Mouse (Mus musculus) liver, embryonic 14.5 days (tissue): ENCODE measurements around the gene Dok1. TPM values are rescaled to one million over a fixed set of nuclear protein-coding genes. Genes with fewer than 3 reads are reported as not detected.
A peak's percentile ranks its signal among the peaks of the same experiment; 100 is the strongest.

Source experiments
- ATAC-seq: fragments of 200-750 bp; cut with Nextera tagmentation; 2 replicates; pipeline ENCODE4 v1.8.0; 2017; ENCODE audit warnings: moderate number of reproducible peaks, mild to moderate bottlenecking, moderate library complexity; ENCODE audit not compliant: insufficient read depth
- DNase-seq, 3 experiments: peaks; one replicate each; pipeline ENCODE4 v3.0.0-alpha.2; 2012 to 2013; ENCODE audit warnings: low read depth in 3 of 3, low spot score in 3 of 3
- H3K27ac ChIP-seq: fragments of 300-500 bp; sonication (generic); 2 replicates; pipeline ENCODE4 v1.5.1; 2014; ENCODE audit warnings: moderate library complexity, mild to moderate bottlenecking, control low read depth, inconsistent platforms
- H3K27me3 ChIP-seq: fragments of 300-500 bp; sonication (generic); 2 replicates; pipeline ENCODE4 v1.6.1; 2014; ENCODE audit warnings: mild to moderate bottlenecking, low read length, moderate library complexity; ENCODE audit not compliant: control insufficient read depth, insufficient read depth
- H3K36me3 ChIP-seq: fragments of 300-500 bp; sonication (generic); replicated peaks from 2 replicates; pipeline ENCODE4 v1.6.1; 2014; ENCODE audit warnings: low read depth; ENCODE audit not compliant: control insufficient read depth, insufficient read depth
- H3K4me1 ChIP-seq, 2 experiments: fragments of 200-500 bp in 1 of 2; fragments of 300-500 bp in 1 of 2; sonication (generic) in 1 of 2; replicated peaks; 2 replicates each; pipeline ENCODE4 v1.6.1; 2012 to 2014; ENCODE audit warnings: antibody characterized with exemption in 1 of 2, inconsistent platforms in 1 of 2, low read length in 1 of 2; ENCODE audit not compliant: control insufficient read depth in 2 of 2, insufficient read depth in 2 of 2
- H3K4me2 ChIP-seq: fragments of 300-500 bp; sonication (generic); 2 replicates; pipeline ENCODE4 v1.6.1; 2014; ENCODE audit warnings: low read depth, mild to moderate bottlenecking, control low read depth, moderate library complexity
- H3K4me3 ChIP-seq, 2 experiments: fragments of 200-500 bp in 1 of 2; fragments of 300-500 bp in 1 of 2; sonication (generic) in 1 of 2; 2 replicates each; pipeline ENCODE4 v1.5.1; 2012 to 2014; ENCODE audit warnings: low read depth in 2 of 2, low read length in 2 of 2, mild to moderate bottlenecking in 2 of 2, control low read depth in 1 of 2, inconsistent platforms in 1 of 2, moderate library complexity in 1 of 2; ENCODE audit not compliant: insufficient read depth in 1 of 2
- H3K9ac ChIP-seq: fragments of 300-500 bp; sonication (generic); replicated peaks from 2 replicates; pipeline ENCODE4 v1.6.1; 2014; ENCODE audit warnings: mild to moderate bottlenecking, control low read depth, moderate library complexity
- H3K9me3 ChIP-seq: fragments of 300-500 bp; sonication (generic); 2 replicates; pipeline ENCODE4 v1.6.1; 2016; ENCODE audit warnings: low read length, mixed read lengths; ENCODE audit not compliant: control insufficient read depth
- CTCF ChIP-seq: IDR thresholded peaks from 2 replicates; pipeline ENCODE4 v1.5.1; 2016; ENCODE audit warnings: antibody characterized with exemption, low read depth, control low read depth
- EP300 ChIP-seq: IDR thresholded peaks from 2 replicates; pipeline ENCODE4 v1.6.1; 2016; ENCODE audit warnings: antibody characterized with exemption, low read depth
- WGBS: fragments of 180-500 bp; shearing (Covaris S2); extraction: QIAGEN DNeasy Blood & Tissue Kit; methylation state at CpG from one replicate; pipeline ENCODE4 v1.1.7; 2014; ENCODE audit not compliant: insufficient replicate concordance; 5-methylcytosine and 5-hydroxymethylcytosine counted together
- polyA plus RNA-seq, 2 experiments: library from polyadenylated mRNA; depleted of rRNA in 1 of 2; stranded (reverse) in 1 of 2; unstranded in 1 of 2; fragments of >200 nt; fragmentation: Nextera tagmentation in 1 of 2; extraction: Ambion mirVana in 1 of 2; gene quantifications; 2 replicates each; pipeline versions ENCODE4 v1.2.1 to v1.2.3; 2012 to 2014

The Dok1 gene
- polyA plus RNA-seq, 2 experiments, result 12.7 to 14.9 TPM

- no peak overlapping the region for H3K27ac ChIP-seq
- DNase-seq (no peak), ATAC-seq (no peak)
- H3K9ac ChIP-seq, result no peak overlapping the region
- no peaks in the 10 kb centered on the region for H3K36me3 ChIP-seq
- H3K9me3 ChIP-seq, result no peaks in the 10 kb centered on the region
- peak overlapping the region in 1 of 2 experiments; percentile 16; a peak in 2 of 4 replicates for H3K4me3 ChIP-seq
- H3K4me1 ChIP-seq, result no peaks in the 10 kb centered on the region
- 2% methylated on average over 81 of the region's 81 CpGs for WGBS
- H3K27me3 ChIP-seq, result peaks cover 98% of the 10 kb centered on the region
- TF ChIP-seq CTCF (no peak), EP300 (no peak)
- H3K4me2 ChIP-seq, result peak overlapping the region; percentile 31
Observed at GRCm38 (mm10) chr6:83068706-83069487, 35.6 kb upstream of the Dok1 start.

- WGBS, result 15% methylated on average over 8 of the region's 8 CpGs
- TF ChIP-seq CTCF, result no peak
- no peak for TF ChIP-seq EP300
- Histone ChIP-seq H3K4me2 (peak overlapping the region; percentile 31), H3K4me1 (no peaks in the 10 kb centered on the region), H3K9ac (no peak overlapping the region), H3K36me3 (no peaks in the 10 kb centered on the region), H3K27me3 (peaks cover 99% of the 10 kb centered on the region), H3K4me3 (peak overlapping the region in 1 of 2 experiments; percentile 16; a peak in 2 of 4 replicates), H3K9me3 (no peaks in the 10 kb centered on the region), H3K27ac (no peak overlapping the region)
- ATAC-seq (no peak), DNase-seq (no peak)
Observed at GRCm38 (mm10) chr6:83068221-83068620, 35.0 kb upstream of the Dok1 start.

GRCm38 (mm10) chr6:83066441-83066840 is 33.2 kb upstream of the Dok1 start:
- WGBS, result 27% methylated on average over 6 of the region's 6 CpGs
- Histone ChIP-seq H3K9ac (no peak overlapping the region), H3K4me3 (no peak overlapping the region), H3K27me3 (peaks cover 88% of the 10 kb centered on the region), H3K27ac (no peak overlapping the region), H3K9me3 (no peaks in the 10 kb centered on the region), H3K4me1 (no peaks in the 10 kb centered on the region), H3K36me3 (no peaks in the 10 kb centered on the region), H3K4me2 (no peak overlapping the region)
- DNase-seq, result no peak
- no peak for TF ChIP-seq CTCF
- no peak for ATAC-seq

GRCm38 (mm10) chr6:83065995-83066394 is 32.7 kb upstream of the Dok1 start:
- 29% methylated on average over 8 of the region's 8 CpGs for WGBS
- H3K27me3 ChIP-seq, result peaks cover 84% of the 10 kb centered on the region

GRCm38 (mm10) chr6:83058725-83059124 is 25.5 kb upstream of the Dok1 start:
- H3K36me3 ChIP-seq, result peaks cover 23% of the 10 kb centered on the region
- ATAC-seq (no peak), DNase-seq (no peak)
- no peak overlapping the region for H3K27ac ChIP-seq
- TF ChIP-seq EP300 (no peak), CTCF (no peak)
- no peak overlapping the region for H3K9ac ChIP-seq
- H3K4me1 ChIP-seq, result peaks cover 7 to 11% of the 10 kb centered on the region in 2 experiments
- 81% methylated on average over 2 of the region's 2 CpGs for WGBS
- H3K27me3 ChIP-seq, result peaks cover 11% of the 10 kb centered on the region
- H3K4me2 ChIP-seq, result peak overlapping the region; percentile 45
- H3K9me3 ChIP-seq, result no peaks in the 10 kb centered on the region
- H3K4me3 ChIP-seq, result peak overlapping the region; percentile 33 to 39; a peak in 2 of 4 replicates

More at GRCm38 (mm10) chr6:83065995-83066394, 32.7 kb upstream of the Dok1 start:
- Histone ChIP-seq H3K9ac (no peak overlapping the region), H3K36me3 (no peaks in the 10 kb centered on the region), H3K9me3 (no peaks in the 10 kb centered on the region), H3K27ac (no peak overlapping the region), H3K4me1 (no peaks in the 10 kb centered on the region), H3K4me2 (no peak overlapping the region), H3K4me3 (no peak overlapping the region)
- ATAC-seq, result no peak
- DNase-seq, result no peak
- TF ChIP-seq EP300 (no peak), CTCF (no peak)
